Mouse (Mus musculus) small intestine, adult 2 months (tissue): Measurements from ENCODE around the gene Fbxo45.

ENCODE experiments used
- CTCF ChIP-seq: fragments of 200-500 bp; IDR thresholded peaks from 2 replicates; pipeline ENCODE4 v1.5.1; 2012; ENCODE audit warnings: low read depth, mild to moderate bottlenecking, control low read depth, inconsistent platforms, low read length, moderate library complexity, mixed read lengths; ENCODE audit not compliant: insufficient replicate concordance, insufficient read length; ENCODE audit errors: extremely low read depth
- POLR2A ChIP-seq: fragments of 200-500 bp; IDR thresholded peaks from 2 replicates; pipeline ENCODE4 v1.6.1; 2012; ENCODE audit warnings: low read depth, mild to moderate bottlenecking, control low read depth, inconsistent platforms, low read length, moderate library complexity

GRCm38 (mm10) chr16:32246952-32247370, at the start of gene Fbxo45, which contains the start of gene Wdr53:
- TF ChIP-seq CTCF (no peak), POLR2A (peak; percentile 70; the same call in 1 of the 2 replicates)
